Mouse (Mus musculus): ENCODE data around the gene Zfp710.

DNA sequence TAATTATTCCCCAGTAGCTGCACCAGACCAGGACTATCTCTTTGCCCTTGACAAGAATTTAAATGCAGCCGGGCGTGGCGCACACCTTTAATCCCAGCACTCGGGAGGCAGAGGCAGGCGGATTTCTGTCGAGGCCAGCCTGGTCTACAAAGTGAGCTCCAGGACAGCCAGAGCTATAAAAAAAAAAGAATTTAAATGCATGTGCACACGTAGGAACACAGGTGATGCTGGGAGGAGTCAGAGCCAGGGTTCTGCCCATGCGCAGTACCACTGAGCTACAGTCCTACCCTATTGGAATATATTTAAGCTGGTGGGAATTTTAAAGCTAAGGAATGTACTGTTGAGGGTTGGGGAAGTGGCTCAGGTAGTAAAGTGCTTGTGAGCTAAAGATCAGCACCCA, 6.4 kb downstream of the Zfp710 start:
- TF ChIP-seq CTCF (IDR thresholded peaks at IDR 0.05; ENCODE audit: control insufficient read depth, insufficient read depth, insufficient read length) (no peak), USF1 (IDR thresholded peaks at IDR 0.05; ENCODE audit: low read depth) (no peak), CEBPB (IDR thresholded peaks at IDR 0.05; ENCODE audit: low read depth) (no peak)
